Mouse (Mus musculus) lung, postnatal 0 days (tissue): ENCODE measurements at regions not wholly inside any gene's neighbourhood (a gene's known extent, or its start where the extent isn't known, plus 50 kb on each side); places are given as distances from the start of the nearest gene placed in this dataset.

ENCODE experiments used
- ATAC-seq: fragments of 200-750 bp; cut with Nextera tagmentation; 2 replicates; pipeline ENCODE4 v1.8.0; 2017; ENCODE audit warnings: moderate library complexity
- DNase-seq: peaks from one replicate; pipeline ENCODE4 v3.0.0-alpha.2; 2016; ENCODE audit warnings: low spot score
- H3K27ac ChIP-seq: fragments of 300-500 bp; sonication (generic); 2 replicates; pipeline ENCODE4 v1.5.1; 2014; ENCODE audit warnings: antibody characterized with exemption, mild to moderate bottlenecking, low read length, mixed read lengths
- H3K27me3 ChIP-seq: fragments of 300-500 bp; sonication (generic); replicated peaks from 2 replicates; pipeline ENCODE4 v1.6.1; 2014; ENCODE audit warnings: low read length, mixed read lengths; ENCODE audit not compliant: insufficient read depth
- H3K36me3 ChIP-seq: fragments of 300-500 bp; sonication (generic); 2 replicates; pipeline ENCODE4 v1.6.1; 2014; ENCODE audit warnings: low read length, mixed read lengths; ENCODE audit not compliant: insufficient read depth
- H3K4me1 ChIP-seq: fragments of 300-500 bp; sonication (generic); 2 replicates; pipeline ENCODE4 v1.6.1; 2014; ENCODE audit warnings: antibody characterized with exemption, low read depth, low read length, mixed read lengths; ENCODE audit not compliant: insufficient read depth
- H3K4me2 ChIP-seq: fragments of 300-500 bp; sonication (generic); replicated peaks from 2 replicates; pipeline ENCODE4 v1.6.1; 2014; ENCODE audit warnings: low read depth, mild to moderate bottlenecking, low read length, moderate library complexity, mixed read lengths
- H3K4me3 ChIP-seq: fragments of 300-500 bp; sonication (generic); 2 replicates; pipeline ENCODE4 v1.5.1; 2014; ENCODE audit warnings: low read depth, low read length
- H3K9ac ChIP-seq: fragments of 300-500 bp; sonication (generic); replicated peaks from 2 replicates; pipeline ENCODE4 v1.6.1; 2014; ENCODE audit warnings: low read depth, mild to moderate bottlenecking
- H3K9me3 ChIP-seq: fragments of 300-500 bp; sonication (generic); 2 replicates; pipeline ENCODE4 v1.6.1; 2016; ENCODE audit warnings: low read length, mixed read lengths
- CTCF ChIP-seq: IDR thresholded peaks from 2 replicates; pipeline ENCODE4 v1.5.1; 2016; ENCODE audit warnings: antibody characterized with exemption, mild to moderate bottlenecking
- EP300 ChIP-seq: IDR thresholded peaks from 2 replicates; pipeline ENCODE4 v1.6.1; 2016; ENCODE audit warnings: antibody characterized with exemption, mild to moderate bottlenecking, control low read depth
- WGBS: fragments of 180-500 bp; shearing (Covaris S2); extraction: QIAGEN DNeasy Blood & Tissue Kit; methylation state at CpG from one replicate; pipeline ENCODE4 v1.1.7; 2014; 5-methylcytosine and 5-hydroxymethylcytosine counted together

GRCm38 (mm10) chr9:76794951-76795350 is 228.0 kb upstream of the Fam83b start:
- Histone ChIP-seq H3K4me1 (no peaks in the 10 kb centered on the region), H3K4me3 (no peak overlapping the region), H3K27me3 (no peaks in the 10 kb centered on the region), H3K27ac (no peak overlapping the region), H3K36me3 (no peaks in the 10 kb centered on the region), H3K4me2 (no peak overlapping the region), H3K9ac (no peak overlapping the region), H3K9me3 (no peaks in the 10 kb centered on the region)
- 71% methylated on average over 2 of the region's 2 CpGs for WGBS
- ATAC-seq: no peak
- DNase-seq: no peak
- TF ChIP-seq EP300 (no peak), CTCF (no peak)

DNA sequence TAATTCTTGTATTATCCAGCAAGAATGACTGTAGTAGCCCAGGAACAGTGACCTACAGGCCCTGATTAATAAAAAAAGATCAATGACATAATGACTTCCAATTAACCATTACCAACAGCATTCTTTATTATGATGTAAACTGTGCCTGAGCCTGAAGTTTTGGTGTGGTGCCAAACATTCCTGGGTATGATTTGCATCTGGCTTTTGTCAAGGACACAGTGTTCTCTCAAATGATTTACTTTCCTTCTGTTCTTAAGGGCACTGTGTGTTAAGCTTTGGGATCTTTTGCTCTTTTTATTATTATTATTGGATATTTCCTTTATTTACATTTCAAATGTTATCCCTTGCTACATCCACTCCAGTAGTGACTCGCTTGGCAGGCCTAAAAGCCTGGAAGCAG is 221.7 kb upstream of the Fam83b start:
- WGBS: 33% methylated on average over 1 of the region's 1 CpGs
- H3K27ac ChIP-seq: no peak overlapping the region
- H3K4me3 ChIP-seq: no peak overlapping the region
- ATAC-seq (peak; percentile 35; the same call in 1 of the 2 replicates), DNase-seq (peak; percentile 47)
- H3K27me3 ChIP-seq: no peaks in the 10 kb centered on the region
- H3K4me1 ChIP-seq: no peaks in the 10 kb centered on the region
- no peaks in the 10 kb centered on the region for H3K36me3 ChIP-seq
- H3K4me2 ChIP-seq: no peak overlapping the region
- no peak overlapping the region for H3K9ac ChIP-seq
- TF ChIP-seq CTCF (no peak), EP300 (peak; percentile 64)
- no peaks in the 10 kb centered on the region for H3K9me3 ChIP-seq
